Mouse (Mus musculus) CD4-positive, CD25-positive, alpha-beta regulatory T cell, adult 4 months (primary cell): Measurements from ENCODE around the gene Lrrc72. TPM values are rescaled to one million over a fixed set of nuclear protein-coding genes. Genes with fewer than 3 reads are reported as not detected.

Experiments used
- ATAC-seq: one replicate; pipeline ENCODE4 v1.8.0; 2017
- polyA plus RNA-seq, 2 experiments: library from polyadenylated mRNA; unstranded; fragments of 100-300 nt; shearing (Covaris generic); gene quantifications; one replicate each; pipeline ENCODE4 v1.2.1; 2017

The Lrrc72 gene
- polyA plus RNA-seq, 2 experiments from 2014 or later: not detected

GRCm38 (mm10) chr12:36189610-36190009, 63.6 kb downstream of the Lrrc72 start:
- no peak for ATAC-seq

- peak; percentile 33 for ATAC-seq
Observed at GRCm38 (mm10) chr12:36187081-36187480, 66.1 kb downstream of the Lrrc72 start.

GRCm38 (mm10) chr12:36182570-36182969, 70.6 kb downstream of the Lrrc72 start:
- ATAC-seq: no peak

GRCm38 (mm10) chr12:36177227-36177626, 76.0 kb downstream of the Lrrc72 start:
- ATAC-seq: no peak

- no peak for ATAC-seq
Observed at GRCm38 (mm10) chr12:36165299-36165698, 87.9 kb downstream of the Lrrc72 start.

GRCm38 (mm10) chr12:36164126-36164791, 88.9 kb downstream of the Lrrc72 start:
- no peak for ATAC-seq

Other genes starting within 250 kb of the Lrrc72 start
- gene Tspan13, start 210.9 kb downstream of the Lrrc72 start, polyA plus RNA-seq: 100 to 1,000 TPM; 219 to 252 TPM
- 10 to 100 TPM; 47.9 to 53.4 TPM for gene Ankmy2, start 96.3 kb downstream of the Lrrc72 start, polyA plus RNA-seq
- 100 to 1,000 TPM; 167 to 181 TPM for gene Bzw2, start 95.3 kb downstream of the Lrrc72 start, polyA plus RNA-seq
- 10 to 100 TPM in 1 of 2 experiments, 1 to 10 TPM in 1; 6.4 to 13.1 TPM for gene Sostdc1, start 60.7 kb upstream of the Lrrc72 start, polyA plus RNA-seq
- 1 to 10 TPM; 1.8 to 2.7 TPM for gene Ispd, start 128.1 kb upstream of the Lrrc72 start, polyA plus RNA-seq
- gene D630036H23Rik, start 128.8 kb upstream of the Lrrc72 start, polyA plus RNA-seq: not detected